Mouse (Mus musculus) kidney, postnatal 25 days (tissue): Measurements from ENCODE around the gene Dusp22.

Source experiments
- DNase-seq, 2 experiments: peaks; one replicate each; pipeline ENCODE4 v3.0.0; 2021; ENCODE audit warnings: mixed read lengths in 2 of 2

The Dusp22 gene

GRCm38 (mm10) chr13:30673878-30674277 is 14.1 kb downstream of the Dusp22 start:
- no peak for DNase-seq

GRCm38 (mm10) chr13:30678822-30679221 is 19.0 kb downstream of the Dusp22 start:
- DNase-seq, result no peak

GRCm38 (mm10) chr13:30681866-30682265 is 22.1 kb downstream of the Dusp22 start:
- DNase-seq, result no peak

- DNase-seq, result no peak
These were observed 22.5 kb downstream of the Dusp22 start for GRCm38 (mm10) chr13:30682328-30682727.

GRCm38 (mm10) chr13:30684614-30685122 is 24.9 kb downstream of the Dusp22 start:
- DNase-seq, result no peak

- DNase-seq, result no peak
These were observed 26.2 kb downstream of the Dusp22 start for GRCm38 (mm10) chr13:30685957-30686356.

- DNase-seq, result no peak
These were observed 28.3 kb downstream of the Dusp22 start for GRCm38 (mm10) chr13:30688035-30688616.

- DNase-seq, result no peak
These were observed 29.7 kb downstream of the Dusp22 start for GRCm38 (mm10) chr13:30689475-30689874.

GRCm38 (mm10) chr13:30691441-30692292 is 31.9 kb downstream of the Dusp22 start:
- no peak for DNase-seq

GRCm38 (mm10) chr13:30692644-30693385 is 33.0 kb downstream of the Dusp22 start:
- DNase-seq, result peak in 1 of 2 experiments; percentile 41

- no peak for DNase-seq
These were observed 35.4 kb downstream of the Dusp22 start for GRCm38 (mm10) chr13:30695232-30695631.

- no peak for DNase-seq
These were observed 36.1 kb downstream of the Dusp22 start for GRCm38 (mm10) chr13:30695890-30696289.

- no peak for DNase-seq
These were observed 38.1 kb downstream of the Dusp22 start for GRCm38 (mm10) chr13:30697880-30698279.

- no peak for DNase-seq
These were observed 42.9 kb downstream of the Dusp22 start for GRCm38 (mm10) chr13:30702695-30703094.

- DNase-seq, result peak in 1 of 2 experiments; percentile 17
These were observed 44.7 kb downstream of the Dusp22 start for GRCm38 (mm10) chr13:30704246-30705095.

GRCm38 (mm10) chr13:30711066-30711465 is 51.3 kb downstream of the Dusp22 start:
- DNase-seq, result no peak

- DNase-seq, result no peak
These were observed 51.9 kb downstream of the Dusp22 start for GRCm38 (mm10) chr13:30711711-30712110.

GRCm38 (mm10) chr13:30712280-30712679 is 52.5 kb downstream of the Dusp22 start:
- DNase-seq, result no peak

- peak; percentile 63 to 72 for DNase-seq
These were observed 53.8 kb downstream of the Dusp22 start for GRCm38 (mm10) chr13:30713621-30714020.

- DNase-seq, result no peak
These were observed 54.8 kb downstream of the Dusp22 start for GRCm38 (mm10) chr13:30714552-30714951.

- DNase-seq, result no peak
These were observed 55.3 kb downstream of the Dusp22 start for GRCm38 (mm10) chr13:30715060-30715459.

- DNase-seq, result no peak
These were observed 55.8 kb downstream of the Dusp22 start for GRCm38 (mm10) chr13:30715573-30715972.
